Mouse (Mus musculus): ENCODE data around the gene Fam136a.

GRCm38 (mm10) chr6:86398986-86399385 is 33.5 kb downstream of the Fam136a start:
- TF ChIP-seq POLR2A (IDR thresholded peaks at IDR 0.05; ENCODE audit: extremely low read depth, insufficient read depth, low read length) (no peak), CTCF (IDR thresholded peaks at IDR 0.05; ENCODE audit: low read depth, low read length) (no peak)
